Mouse (Mus musculus): ENCODE measurements at regions not wholly inside any gene's neighbourhood (a gene's known extent, or its start where the extent isn't known, plus 50 kb on each side); places are given as distances from the start of the nearest gene placed in this dataset.

- H3K27ac ChIP-seq (ENCODE audit: control insufficient read depth, insufficient read depth, low read depth, low read length), result no peak overlapping the region
- no peaks in the 10 kb centered on the region; the same call in 1 of the 2 replicates for H3K4me1 ChIP-seq (ENCODE audit: control insufficient read depth, insufficient read depth, low read length)
- no peaks in the 10 kb centered on the region for H3K36me3 ChIP-seq (ENCODE audit: control insufficient read depth, insufficient read depth, low read length)
- H3K27me3 ChIP-seq (ENCODE audit: control insufficient read depth, insufficient read depth, low read length), result no peaks in the 10 kb centered on the region
- TF ChIP-seq POLR2A (IDR thresholded peaks at IDR 0.05; ENCODE audit: control insufficient read depth, low read depth, low read length) (no peak), CTCF (IDR thresholded peaks at IDR 0.05; ENCODE audit: control insufficient read depth, insufficient read depth, insufficient replicate concordance, low read depth, low read length) (no peak)
- no peak overlapping the region for H3K4me3 ChIP-seq (ENCODE audit: control insufficient read depth, low read depth, low read length)
Observed at GRCm38 (mm10) chr14:72854226-72854625, 144.4 kb upstream of the Fndc3a start.

DNA sequence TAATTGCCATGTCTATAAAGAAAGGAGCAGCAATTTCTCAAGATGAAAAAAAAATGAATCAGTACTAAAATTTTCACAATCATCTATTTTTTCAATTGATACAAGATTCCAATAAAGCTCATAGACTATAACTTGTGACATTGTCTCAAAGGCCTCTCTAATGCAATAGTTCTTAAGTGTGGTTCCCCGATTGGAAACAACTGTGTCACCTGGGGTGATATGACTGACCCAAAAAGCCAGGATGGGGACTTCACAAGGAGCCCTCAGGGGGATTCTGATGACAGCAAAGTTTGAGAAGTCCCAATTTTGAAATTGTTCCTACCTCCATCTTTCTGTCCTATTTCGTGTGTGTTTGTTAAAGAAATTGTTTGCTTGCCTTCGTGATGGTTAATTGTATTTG, 143.3 kb upstream of the Fndc3a start:
- H3K27ac ChIP-seq (ENCODE audit: control insufficient read depth, insufficient read depth, low read depth, low read length), result no peak overlapping the region
- TF ChIP-seq CTCF (IDR thresholded peaks at IDR 0.05; ENCODE audit: control insufficient read depth, insufficient read depth, insufficient replicate concordance, low read depth, low read length) (no peak), POLR2A (IDR thresholded peaks at IDR 0.05; ENCODE audit: control insufficient read depth, low read depth, low read length) (no peak)
- H3K36me3 ChIP-seq (ENCODE audit: control insufficient read depth, insufficient read depth, low read length), result no peaks in the 10 kb centered on the region
- H3K4me3 ChIP-seq (ENCODE audit: control insufficient read depth, low read depth, low read length), result no peak overlapping the region
- no peaks in the 10 kb centered on the region; the same call in 1 of the 2 replicates for H3K4me1 ChIP-seq (ENCODE audit: control insufficient read depth, insufficient read depth, low read length)
- H3K27me3 ChIP-seq (ENCODE audit: control insufficient read depth, insufficient read depth, low read length), result no peaks in the 10 kb centered on the region

GRCm38 (mm10) chr14:72850884-72851283, 141.1 kb upstream of the Fndc3a start:
- no peaks in the 10 kb centered on the region for H3K36me3 ChIP-seq (ENCODE audit: control insufficient read depth, insufficient read depth, low read length)
- H3K4me1 ChIP-seq (ENCODE audit: control insufficient read depth, insufficient read depth, low read length), result no peaks in the 10 kb centered on the region; the same call in 1 of the 2 replicates
- TF ChIP-seq POLR2A (IDR thresholded peaks at IDR 0.05; ENCODE audit: control insufficient read depth, low read depth, low read length) (no peak), CTCF (IDR thresholded peaks at IDR 0.05; ENCODE audit: control insufficient read depth, insufficient read depth, insufficient replicate concordance, low read depth, low read length) (no peak)
- no peak overlapping the region for H3K4me3 ChIP-seq (ENCODE audit: control insufficient read depth, low read depth, low read length)
- H3K27ac ChIP-seq (ENCODE audit: control insufficient read depth, insufficient read depth, low read depth, low read length), result no peak overlapping the region
- no peaks in the 10 kb centered on the region for H3K27me3 ChIP-seq (ENCODE audit: control insufficient read depth, insufficient read depth, low read length)

DNA sequence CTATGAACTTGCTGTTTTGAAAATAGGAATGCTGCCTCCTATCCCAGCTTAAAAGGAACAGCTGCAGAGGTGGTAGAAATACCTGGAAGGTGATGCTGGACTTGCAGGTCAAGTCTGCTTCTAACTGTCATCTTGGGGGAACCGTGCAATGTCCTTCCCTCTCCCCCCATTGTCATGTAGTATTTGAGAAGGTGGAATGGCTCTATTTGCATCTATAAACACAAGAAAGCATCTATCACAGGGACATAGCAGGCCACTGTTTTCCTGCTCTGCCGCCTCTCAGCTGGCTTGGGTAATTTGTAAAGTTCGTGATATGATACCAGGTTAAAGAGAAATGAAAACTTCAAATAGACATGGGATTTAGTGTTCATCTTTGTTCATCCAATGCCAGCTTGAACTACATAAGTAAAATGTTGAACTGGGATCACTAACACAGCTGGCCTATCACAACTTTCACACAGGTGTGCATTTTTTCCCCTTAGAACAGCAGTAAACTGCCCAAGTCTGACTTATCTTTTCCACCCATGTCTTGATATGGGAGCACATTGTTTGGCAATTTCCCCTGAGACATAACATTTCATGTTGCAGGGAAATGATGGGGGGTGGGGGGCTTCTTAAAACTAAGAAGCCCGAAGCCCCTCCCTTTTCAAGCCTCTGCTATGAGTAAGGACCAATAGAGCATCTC, 138.6 kb upstream of the Fndc3a start:
- no peak overlapping the region for H3K27ac ChIP-seq (ENCODE audit: control insufficient read depth, insufficient read depth, low read depth, low read length)

GRCm38 (mm10) chr14:72847466-72847865, 137.7 kb upstream of the Fndc3a start:
- TF ChIP-seq POLR2A (IDR thresholded peaks at IDR 0.05; ENCODE audit: control insufficient read depth, low read depth, low read length) (no peak), CTCF (IDR thresholded peaks at IDR 0.05; ENCODE audit: control insufficient read depth, insufficient read depth, insufficient replicate concordance, low read depth, low read length) (no peak)
- H3K4me3 ChIP-seq (ENCODE audit: control insufficient read depth, low read depth, low read length), result no peak overlapping the region

More for the DNA sequence above, 138.6 kb upstream of the Fndc3a start:
- no peaks in the 10 kb centered on the region for H3K27me3 ChIP-seq (ENCODE audit: control insufficient read depth, insufficient read depth, low read length)
- no peak overlapping the region for H3K4me3 ChIP-seq (ENCODE audit: control insufficient read depth, low read depth, low read length)
- H3K36me3 ChIP-seq (ENCODE audit: control insufficient read depth, insufficient read depth, low read length), result no peaks in the 10 kb centered on the region
- H3K4me1 ChIP-seq (ENCODE audit: control insufficient read depth, insufficient read depth, low read length), result no peaks in the 10 kb centered on the region; the same call in 1 of the 2 replicates
- TF ChIP-seq POLR2A (IDR thresholded peaks at IDR 0.05; ENCODE audit: control insufficient read depth, low read depth, low read length) (no peak), CTCF (IDR thresholded peaks at IDR 0.05; ENCODE audit: control insufficient read depth, insufficient read depth, insufficient replicate concordance, low read depth, low read length) (no peak)

GRCm38 (mm10) chr14:72845621-72846440, 136.0 kb upstream of the Fndc3a start:
- H3K36me3 ChIP-seq (ENCODE audit: control insufficient read depth, insufficient read depth, low read length), result no peaks in the 10 kb centered on the region
- no peak overlapping the region for H3K4me3 ChIP-seq (ENCODE audit: control insufficient read depth, low read depth, low read length)
- no peaks in the 10 kb centered on the region for H3K27me3 ChIP-seq (ENCODE audit: control insufficient read depth, insufficient read depth, low read length)
- H3K27ac ChIP-seq (ENCODE audit: control insufficient read depth, insufficient read depth, low read depth, low read length), result no peak overlapping the region
- H3K4me1 ChIP-seq (ENCODE audit: control insufficient read depth, insufficient read depth, low read length), result no peaks in the 10 kb centered on the region; the same call in 1 of the 2 replicates
- TF ChIP-seq CTCF (IDR thresholded peaks at IDR 0.05; ENCODE audit: control insufficient read depth, insufficient read depth, insufficient replicate concordance, low read depth, low read length) (no peak), POLR2A (IDR thresholded peaks at IDR 0.05; ENCODE audit: control insufficient read depth, low read depth, low read length) (no peak)

More at GRCm38 (mm10) chr14:72847466-72847865, 137.7 kb upstream of the Fndc3a start:
- Histone ChIP-seq H3K27me3 (ENCODE audit: control insufficient read depth, insufficient read depth, low read length) (no peaks in the 10 kb centered on the region), H3K36me3 (ENCODE audit: control insufficient read depth, insufficient read depth, low read length) (no peaks in the 10 kb centered on the region), H3K27ac (ENCODE audit: control insufficient read depth, insufficient read depth, low read depth, low read length) (no peak overlapping the region), H3K4me1 (ENCODE audit: control insufficient read depth, insufficient read depth, low read length) (no peaks in the 10 kb centered on the region; the same call in 1 of the 2 replicates)

DNA sequence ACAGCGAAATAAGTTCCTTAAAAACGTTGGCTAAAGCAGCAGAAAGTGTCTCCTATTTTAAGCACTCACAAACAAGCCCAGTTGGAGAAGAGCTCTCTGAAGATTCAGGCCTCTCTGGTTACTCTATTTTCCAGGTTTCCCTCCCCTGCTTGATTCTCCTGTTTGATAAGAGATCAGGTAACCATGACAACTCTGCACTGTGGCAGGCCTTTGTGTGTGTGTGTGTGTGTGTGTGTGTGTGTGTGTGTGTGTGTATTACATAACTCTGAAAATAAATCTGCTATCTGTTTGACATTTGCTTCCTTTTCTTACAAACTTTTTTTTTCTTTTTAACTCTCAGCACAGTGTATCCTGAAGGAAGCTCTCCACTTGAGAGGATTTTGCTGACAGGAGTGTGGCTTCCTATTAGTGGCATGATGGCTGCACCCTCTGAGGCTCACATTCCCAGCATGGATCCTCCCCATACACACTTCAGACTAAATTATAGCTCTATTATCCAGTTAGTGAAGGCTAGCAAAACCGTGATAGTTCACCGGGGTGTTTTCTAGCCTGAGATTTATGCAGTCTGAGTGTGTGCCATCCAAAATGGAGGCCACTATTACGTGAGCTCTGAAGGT, 135.1 kb upstream of the Fndc3a start:
- H3K4me1 ChIP-seq (ENCODE audit: control insufficient read depth, insufficient read depth, low read length), result no peaks in the 10 kb centered on the region; the same call in 1 of the 2 replicates
- no peak overlapping the region for H3K27ac ChIP-seq (ENCODE audit: control insufficient read depth, insufficient read depth, low read depth, low read length)
- TF ChIP-seq CTCF (IDR thresholded peaks at IDR 0.05; ENCODE audit: control insufficient read depth, insufficient read depth, insufficient replicate concordance, low read depth, low read length) (no peak), POLR2A (IDR thresholded peaks at IDR 0.05; ENCODE audit: control insufficient read depth, low read depth, low read length) (no peak)
- no peaks in the 10 kb centered on the region for H3K27me3 ChIP-seq (ENCODE audit: control insufficient read depth, insufficient read depth, low read length)
- H3K4me3 ChIP-seq (ENCODE audit: control insufficient read depth, low read depth, low read length), result no peak overlapping the region
- H3K36me3 ChIP-seq (ENCODE audit: control insufficient read depth, insufficient read depth, low read length), result no peaks in the 10 kb centered on the region
